Mouse (Mus musculus): ENCODE data around the gene Flnb.

The Flnb gene

GRCm38 (mm10) chr14:7826151-7826937, 8.6 kb downstream of the Flnb start:
- DNase-seq (ENCODE audit: low spot score), result no peak

GRCm38 (mm10) chr14:7829181-7829580, 11.4 kb downstream of the Flnb start:
- DNase-seq (ENCODE audit: low spot score), result no peak

- DNase-seq (ENCODE audit: low spot score), result no peak
Measured at GRCm38 (mm10) chr14:7831770-7832439, 14.1 kb downstream of the Flnb start.

- DNase-seq (ENCODE audit: low spot score), result no peak
Measured at GRCm38 (mm10) chr14:7832440-7832783, 14.7 kb downstream of the Flnb start.

- DNase-seq (ENCODE audit: low spot score), result no peak
Measured at GRCm38 (mm10) chr14:7833458-7833857, 15.7 kb downstream of the Flnb start.

GRCm38 (mm10) chr14:7838564-7839089, 20.9 kb downstream of the Flnb start:
- DNase-seq (ENCODE audit: low spot score), result no peak

- DNase-seq (ENCODE audit: low spot score), result no peak
Measured at GRCm38 (mm10) chr14:7839950-7840514, 22.3 kb downstream of the Flnb start.

GRCm38 (mm10) chr14:7842631-7843332, 25.0 kb downstream of the Flnb start:
- DNase-seq (ENCODE audit: low spot score), result no peak

- no peak for DNase-seq (ENCODE audit: low spot score)
Measured at GRCm38 (mm10) chr14:7846696-7847095, 28.9 kb downstream of the Flnb start.

- peak; percentile 16 for DNase-seq (ENCODE audit: low spot score)
Measured at GRCm38 (mm10) chr14:7847746-7848232, 30.0 kb downstream of the Flnb start.

- DNase-seq (ENCODE audit: low spot score), result no peak
Measured at GRCm38 (mm10) chr14:7850913-7851312, 33.2 kb downstream of the Flnb start.

GRCm38 (mm10) chr14:7851543-7852065, 33.8 kb downstream of the Flnb start:
- DNase-seq (ENCODE audit: low spot score), result peak; percentile 55

GRCm38 (mm10) chr14:7853691-7854090, 35.9 kb downstream of the Flnb start:
- DNase-seq (ENCODE audit: low spot score), result peak; percentile 18

- no peak for DNase-seq (ENCODE audit: low spot score)
Measured at GRCm38 (mm10) chr14:7854366-7854765, 36.6 kb downstream of the Flnb start.

GRCm38 (mm10) chr14:7855101-7855500, 37.3 kb downstream of the Flnb start:
- DNase-seq (ENCODE audit: low spot score), result no peak

- no peak for DNase-seq (ENCODE audit: low spot score)
Measured at GRCm38 (mm10) chr14:7855501-7855900, 37.7 kb downstream of the Flnb start.

GRCm38 (mm10) chr14:7856348-7856747, 38.6 kb downstream of the Flnb start:
- no peak for DNase-seq (ENCODE audit: low spot score)

GRCm38 (mm10) chr14:7857835-7858234, 40.1 kb downstream of the Flnb start:
- DNase-seq (ENCODE audit: low spot score), result no peak

- DNase-seq (ENCODE audit: low spot score), result no peak
Measured at GRCm38 (mm10) chr14:7858430-7858829, 40.7 kb downstream of the Flnb start.

- no peak for DNase-seq (ENCODE audit: low spot score)
Measured at GRCm38 (mm10) chr14:7860525-7861154, 42.9 kb downstream of the Flnb start.

GRCm38 (mm10) chr14:7861275-7861674, 43.5 kb downstream of the Flnb start:
- DNase-seq (ENCODE audit: low spot score), result peak; percentile 8
